Mouse (Mus musculus): Measurements from ENCODE around the gene Hoxa6. TPM values are rescaled to one million over a fixed set of nuclear protein-coding genes. Genes with fewer than 3 reads are reported as not detected.
A peak's percentile ranks its signal among the peaks of the same experiment; 100 is the strongest.

The Hoxa6 gene
- polyA plus RNA-seq, 1 experiment from 2014 or later: 2.8 TPM

- ATAC-seq (replicated peaks; ENCODE audit: low FRiP score, low read depth) (no peak), DNase-seq (ENCODE audit: low spot score) (peak; percentile 72)
- H3K9me3 ChIP-seq (replicated peaks; ENCODE audit: low read length): no peaks in the 10 kb centered on the region
- H3K27me3 ChIP-seq (ENCODE audit: insufficient read depth, low read length): 0 out of 2 replicates have a peak, but pooled peaks cover 14% of the 10 kb centered on the region
- 16% methylated on average over 9 of the region's 9 CpGs for WGBS
- peak overlapping the region; percentile 89 for H3K27ac ChIP-seq
- TF ChIP-seq CTCF (IDR thresholded peaks at IDR 0.05; ENCODE audit: low read depth): no peak
- no peaks in the 10 kb centered on the region for H3K36me3 ChIP-seq (ENCODE audit: insufficient read depth, low read length)
- peaks cover 40% of the 10 kb centered on the region for H3K4me1 ChIP-seq (replicated peaks; ENCODE audit: insufficient read depth, low read length)
- peak overlapping the region; percentile 95 for H3K4me2 ChIP-seq (ENCODE audit: low read length)
- H3K4me3 ChIP-seq (replicated peaks; ENCODE audit: low read depth, low read length): no peak overlapping the region
- H3K9ac ChIP-seq (ENCODE audit: low read depth, low read length): peak overlapping the region; percentile 43; the same call in 1 of the 2 replicates
These were observed 48.5 kb downstream of the Hoxa6 start for GRCm38 (mm10) chr6:52159979-52160378.

- DNase-seq (ENCODE audit: low spot score): peak; percentile 44
- 0 out of 2 replicates have a peak, but pooled peaks have one; percentile 9 for ATAC-seq (replicated peaks; ENCODE audit: low FRiP score, low read depth)
These were observed 49.3 kb downstream of the Hoxa6 start for GRCm38 (mm10) chr6:52159164-52159761.

GRCm38 (mm10) chr6:52158276-52159051 is 50.1 kb downstream of the Hoxa6 start, which contains the start of gene Hoxa1:
TSS of gene Hoxa1 (minus strand) at chr6:52158317.
- DNase-seq (ENCODE audit: low spot score) (peak; percentile 95), ATAC-seq (replicated peaks; ENCODE audit: low FRiP score, low read depth) (peak; percentile 79)
- no peak for TF ChIP-seq CTCF (IDR thresholded peaks at IDR 0.05; ENCODE audit: low read depth)
- Histone ChIP-seq H3K4me3 (replicated peaks; ENCODE audit: low read depth, low read length) (peak within 1 kb of the TSS; percentile 72), H3K27ac (peak within 1 kb of the TSS; percentile 89), H3K27me3 (ENCODE audit: insufficient read depth, low read length) (peaks cover 20% of the 10 kb centered on the region), H3K4me2 (ENCODE audit: low read length) (peak within 1 kb of the TSS; percentile 95), H3K9ac (ENCODE audit: low read depth, low read length) (peak within 1 kb of the TSS; percentile 76), H3K36me3 (ENCODE audit: insufficient read depth, low read length) (no peaks in the 10 kb centered on the region), H3K9me3 (replicated peaks; ENCODE audit: low read length) (no peaks in the 10 kb centered on the region), H3K4me1 (replicated peaks; ENCODE audit: insufficient read depth, low read length) (peaks cover 29% of the 10 kb centered on the region)
- WGBS: under 1% methylated on average over 55 of the region's 55 CpGs

More at GRCm38 (mm10) chr6:52159164-52159761, 49.3 kb downstream of the Hoxa6 start:
- H3K27me3 ChIP-seq (ENCODE audit: insufficient read depth, low read length): peaks cover 16% of the 10 kb centered on the region
- H3K4me2 ChIP-seq (ENCODE audit: low read length): peak overlapping the region; percentile 95
- TF ChIP-seq CTCF (IDR thresholded peaks at IDR 0.05; ENCODE audit: low read depth): no peak
- H3K27ac ChIP-seq: peak overlapping the region; percentile 89
- H3K36me3 ChIP-seq (ENCODE audit: insufficient read depth, low read length): no peaks in the 10 kb centered on the region
- H3K4me3 ChIP-seq (replicated peaks; ENCODE audit: low read depth, low read length): peak overlapping the region; percentile 72
- peaks cover 37% of the 10 kb centered on the region for H3K4me1 ChIP-seq (replicated peaks; ENCODE audit: insufficient read depth, low read length)
- H3K9me3 ChIP-seq (replicated peaks; ENCODE audit: low read length): no peaks in the 10 kb centered on the region
- WGBS: 11% methylated on average over 12 of the region's 12 CpGs
- H3K9ac ChIP-seq (ENCODE audit: low read depth, low read length): peak overlapping the region; percentile 76

- WGBS: 2% methylated on average over 32 of the region's 32 CpGs
- Histone ChIP-seq H3K27me3 (ENCODE audit: insufficient read depth, low read length) (peaks cover 24% of the 10 kb centered on the region), H3K27ac (no peak overlapping the region), H3K9me3 (replicated peaks; ENCODE audit: low read length) (no peaks in the 10 kb centered on the region), H3K4me1 (replicated peaks; ENCODE audit: insufficient read depth, low read length) (peaks cover 24% of the 10 kb centered on the region), H3K36me3 (ENCODE audit: insufficient read depth, low read length) (no peaks in the 10 kb centered on the region), H3K9ac (ENCODE audit: low read depth, low read length) (no peak overlapping the region), H3K4me3 (replicated peaks; ENCODE audit: low read depth, low read length) (peak overlapping the region; percentile 72), H3K4me2 (ENCODE audit: low read length) (peak overlapping the region; percentile 95)
- DNase-seq (ENCODE audit: low spot score): no peak
- peak; percentile 23; the same call in 1 of the 2 replicates for ATAC-seq (replicated peaks; ENCODE audit: low FRiP score, low read depth)
- no peak for TF ChIP-seq CTCF (IDR thresholded peaks at IDR 0.05; ENCODE audit: low read depth)
These were observed 50.9 kb downstream of the Hoxa6 start for GRCm38 (mm10) chr6:52157466-52158275.

- DNase-seq (ENCODE audit: low spot score) (no peak), ATAC-seq (replicated peaks; ENCODE audit: low FRiP score, low read depth) (no peak)
- 26% methylated on average over 20 of the region's 20 CpGs for WGBS
These were observed 51.8 kb downstream of the Hoxa6 start for GRCm38 (mm10) chr6:52156551-52157200.

More at GRCm38 (mm10) chr6:52156551-52157200, 51.8 kb downstream of the Hoxa6 start:
- Histone ChIP-seq H3K4me1 (replicated peaks; ENCODE audit: insufficient read depth, low read length) (peaks cover 24% of the 10 kb centered on the region), H3K27me3 (ENCODE audit: insufficient read depth, low read length) (peaks cover 31% of the 10 kb centered on the region), H3K9ac (ENCODE audit: low read depth, low read length) (no peak overlapping the region), H3K36me3 (ENCODE audit: insufficient read depth, low read length) (no peaks in the 10 kb centered on the region), H3K4me2 (ENCODE audit: low read length) (0 out of 2 replicates have a peak overlapping the region, but pooled peaks have one; percentile 2), H3K27ac (no peak overlapping the region), H3K9me3 (replicated peaks; ENCODE audit: low read length) (no peaks in the 10 kb centered on the region), H3K4me3 (replicated peaks; ENCODE audit: low read depth, low read length) (no peak overlapping the region)
- no peak for TF ChIP-seq CTCF (IDR thresholded peaks at IDR 0.05; ENCODE audit: low read depth)

MicroRNAs within 50 kb of the gene (microRNA counts, 519-probe panel; counts per million panel counts)
- microRNA mmu-miR-196b: 7,102 counts per million, percentile 95 among the panel's probes with 10 or more counts

Small RNA genes lying within 50 kb of the gene (microRNA-seq; reads per million reads assigned to microRNA genes)
- gene Mir196b: 27,168 reads per million, percentile 97 among the genes with 10 or more reads in this experiment

Other genes with a start within 250 kb of the Hoxa6 start
- gene Skap2, start 196.2 kb downstream of the Hoxa6 start, polyA plus RNA-seq (2015; fragmentation: Nextera tagmentation; extraction: Ambion mirVana): 35.6 and 37.0 TPM in 2 replicates
- 0.33 and 0.64 TPM in 2 replicates for gene Hoxa1, start 50.4 kb downstream of the Hoxa6 start, polyA plus RNA-seq (2015; fragmentation: Nextera tagmentation; extraction: Ambion mirVana)
- gene Hoxa2, start 43.9 kb downstream of the Hoxa6 start, polyA plus RNA-seq (2015; fragmentation: Nextera tagmentation; extraction: Ambion mirVana): 2.3 and 2.4 TPM in 2 replicates
- 1.3 TPM in 2 replicates for gene 5730596B20Rik, start 31.2 kb downstream of the Hoxa6 start, polyA plus RNA-seq (2015; fragmentation: Nextera tagmentation; extraction: Ambion mirVana)
- 1.6 and 2.2 TPM in 2 replicates for gene Hoxa4, start 17.0 kb downstream of the Hoxa6 start, polyA plus RNA-seq (2015; fragmentation: Nextera tagmentation; extraction: Ambion mirVana)
- gene Hoxa5, start 4.1 kb downstream of the Hoxa6 start, polyA plus RNA-seq (2015; fragmentation: Nextera tagmentation; extraction: Ambion mirVana): 9.7 and 10.4 TPM in 2 replicates
- gene Hoxa3, start 4.6 kb upstream of the Hoxa6 start, polyA plus RNA-seq (2015; fragmentation: Nextera tagmentation; extraction: Ambion mirVana): 4.8 and 6.0 TPM in 2 replicates
- 0.66 and 2.1 TPM in 2 replicates for gene Gm28308, start 4.6 kb upstream of the Hoxa6 start, polyA plus RNA-seq (2015; fragmentation: Nextera tagmentation; extraction: Ambion mirVana)
- gene Hoxa7, start 13.1 kb upstream of the Hoxa6 start, polyA plus RNA-seq (2015; fragmentation: Nextera tagmentation; extraction: Ambion mirVana): 29.7 and 31.7 TPM in 2 replicates
- gene Hoxa9, start 22.4 kb upstream of the Hoxa6 start, polyA plus RNA-seq (2015; fragmentation: Nextera tagmentation; extraction: Ambion mirVana): 57.3 and 57.8 TPM in 2 replicates
- 175 and 183 TPM in 2 replicates for gene Hoxa10, start 32.1 kb upstream of the Hoxa6 start, polyA plus RNA-seq (2015; fragmentation: Nextera tagmentation; extraction: Ambion mirVana)
- gene Hoxa11, start 37.1 kb upstream of the Hoxa6 start, polyA plus RNA-seq (2015; fragmentation: Nextera tagmentation; extraction: Ambion mirVana): 24.7 and 27.7 TPM in 2 replicates
- not detected in 2 replicates for gene Hoxa13, start 52.2 kb upstream of the Hoxa6 start, polyA plus RNA-seq (2015; fragmentation: Nextera tagmentation; extraction: Ambion mirVana)
- not detected in 2 replicates for gene Evx1, start 104.8 kb upstream of the Hoxa6 start, polyA plus RNA-seq (2015; fragmentation: Nextera tagmentation; extraction: Ambion mirVana)

Measured in kidney, postnatal 0 days (tissue).